Mouse (Mus musculus): Measurements from ENCODE around the gene Prss8. TPM values are rescaled to one million over a fixed set of nuclear protein-coding genes. Genes with fewer than 3 reads are reported as not detected.

Gene Prss8
- polyA plus RNA-seq, 1 experiment from 2014 or later: 125 TPM

GRCm38 (mm10) chr7:127915293-127915692 is 14.6 kb downstream of the Prss8 start:
- Histone ChIP-seq H3K4me1 (replicated peaks; ENCODE audit: insufficient read depth, low read length) (0 out of 2 replicates have a peak, but pooled peaks cover 6% of the 10 kb centered on the region), H3K9ac (ENCODE audit: low read depth, low read length) (no peak overlapping the region), H3K4me2 (ENCODE audit: low read length) (no peak overlapping the region), H3K4me3 (replicated peaks; ENCODE audit: low read depth, low read length) (no peak overlapping the region), H3K27ac (no peak overlapping the region), H3K9me3 (replicated peaks; ENCODE audit: low read length) (no peaks in the 10 kb centered on the region), H3K36me3 (ENCODE audit: insufficient read depth, low read length) (peaks cover 7% of the 10 kb centered on the region; the same call in 1 of the 2 replicates), H3K27me3 (ENCODE audit: insufficient read depth, low read length) (no peaks in the 10 kb centered on the region)
- DNase-seq (ENCODE audit: low spot score) (no peak), ATAC-seq (replicated peaks; ENCODE audit: low FRiP score, low read depth) (no peak)
- WGBS: 91% methylated on average over 12 of the region's 12 CpGs
- no peak for TF ChIP-seq CTCF (IDR thresholded peaks at IDR 0.05; ENCODE audit: low read depth)

- 27% methylated on average over 4 of the region's 4 CpGs for WGBS
- peak overlapping the region; percentile 84; the same call in 1 of the 2 replicates for H3K27ac ChIP-seq
- no peak for ATAC-seq (replicated peaks; ENCODE audit: low FRiP score, low read depth)
These were observed 17.0 kb downstream of the Prss8 start for GRCm38 (mm10) chr7:127912938-127913337.

GRCm38 (mm10) chr7:127912190-127912871 is 17.6 kb downstream of the Prss8 start, which contains the start of gene Kat8:
Gene Kat8 (plus strand): TSS chr7:127912516.
- Histone ChIP-seq H3K4me2 (ENCODE audit: low read length) (peak within 1 kb of the TSS; percentile 66), H3K36me3 (ENCODE audit: insufficient read depth, low read length) (peaks cover 20% of the 10 kb centered on the region), H3K9ac (ENCODE audit: low read depth, low read length) (peak within 1 kb of the TSS; percentile 67), H3K27me3 (ENCODE audit: insufficient read depth, low read length) (no peaks in the 10 kb centered on the region), H3K4me1 (replicated peaks; ENCODE audit: insufficient read depth, low read length) (0 out of 2 replicates have a peak, but pooled peaks cover 6% of the 10 kb centered on the region), H3K9me3 (replicated peaks; ENCODE audit: low read length) (no peaks in the 10 kb centered on the region), H3K27ac (peak within 1 kb of the TSS; percentile 84), H3K4me3 (replicated peaks; ENCODE audit: low read depth, low read length) (peak within 1 kb of the TSS; percentile 78)
- DNase-seq (ENCODE audit: low spot score) (peak; percentile 97), ATAC-seq (replicated peaks; ENCODE audit: low FRiP score, low read depth) (peak; percentile 94)
- under 1% methylated on average over 40 of the region's 40 CpGs for WGBS
- no peak for TF ChIP-seq CTCF (IDR thresholded peaks at IDR 0.05; ENCODE audit: low read depth)

More at GRCm38 (mm10) chr7:127912938-127913337, 17.0 kb downstream of the Prss8 start:
- TF ChIP-seq CTCF (IDR thresholded peaks at IDR 0.05; ENCODE audit: low read depth): no peak
- Histone ChIP-seq H3K4me2 (ENCODE audit: low read length) (peak overlapping the region; percentile 66), H3K4me3 (replicated peaks; ENCODE audit: low read depth, low read length) (peak overlapping the region; percentile 78), H3K9ac (ENCODE audit: low read depth, low read length) (peak overlapping the region; percentile 67), H3K36me3 (ENCODE audit: insufficient read depth, low read length) (peaks cover 15% of the 10 kb centered on the region), H3K9me3 (replicated peaks; ENCODE audit: low read length) (no peaks in the 10 kb centered on the region), H3K27me3 (ENCODE audit: insufficient read depth, low read length) (no peaks in the 10 kb centered on the region), H3K4me1 (replicated peaks; ENCODE audit: insufficient read depth, low read length) (0 out of 2 replicates have a peak, but pooled peaks cover 6% of the 10 kb centered on the region)
- DNase-seq (ENCODE audit: low spot score): no peak

DNA sequence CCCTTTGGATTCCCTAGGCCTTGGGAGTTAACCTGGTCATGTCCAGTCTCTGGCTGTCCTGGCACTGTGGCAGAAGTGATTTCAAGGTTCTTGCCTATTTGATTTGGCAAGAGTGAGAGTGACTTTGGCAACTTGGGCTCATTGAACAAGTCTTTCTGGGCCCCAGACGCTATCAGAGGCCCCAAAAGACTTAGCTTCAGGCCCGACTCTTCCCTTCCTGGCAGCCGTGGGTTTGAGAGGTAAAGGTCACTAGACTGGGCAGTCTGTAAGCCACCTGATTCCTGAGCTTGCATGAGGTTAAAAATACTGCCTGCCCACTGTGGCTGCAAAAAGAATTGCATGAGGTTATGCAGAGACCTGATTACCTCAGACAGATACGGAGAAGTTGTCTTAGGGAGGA is 21.2 kb downstream of the Prss8 start:
- Histone ChIP-seq H3K4me1 (replicated peaks; ENCODE audit: insufficient read depth, low read length) (0 out of 2 replicates have a peak, but pooled peaks cover 10% of the 10 kb centered on the region), H3K9me3 (replicated peaks; ENCODE audit: low read length) (no peaks in the 10 kb centered on the region), H3K27me3 (ENCODE audit: insufficient read depth, low read length) (no peaks in the 10 kb centered on the region), H3K36me3 (ENCODE audit: insufficient read depth, low read length) (peaks cover 24% of the 10 kb centered on the region), H3K4me3 (replicated peaks; ENCODE audit: low read depth, low read length) (no peak overlapping the region), H3K4me2 (ENCODE audit: low read length) (no peak overlapping the region), H3K27ac (no peak overlapping the region), H3K9ac (ENCODE audit: low read depth, low read length) (no peak overlapping the region)
- 79% methylated on average over 4 of the region's 4 CpGs for whole genome bisulfite sequencing
- no peak for TF ChIP-seq CTCF (IDR thresholded peaks at IDR 0.05; ENCODE audit: low read depth)
- no peak for ATAC-seq (replicated peaks; ENCODE audit: low FRiP score, low read depth)
- DNase-seq (ENCODE audit: low spot score): no peak

DNA sequence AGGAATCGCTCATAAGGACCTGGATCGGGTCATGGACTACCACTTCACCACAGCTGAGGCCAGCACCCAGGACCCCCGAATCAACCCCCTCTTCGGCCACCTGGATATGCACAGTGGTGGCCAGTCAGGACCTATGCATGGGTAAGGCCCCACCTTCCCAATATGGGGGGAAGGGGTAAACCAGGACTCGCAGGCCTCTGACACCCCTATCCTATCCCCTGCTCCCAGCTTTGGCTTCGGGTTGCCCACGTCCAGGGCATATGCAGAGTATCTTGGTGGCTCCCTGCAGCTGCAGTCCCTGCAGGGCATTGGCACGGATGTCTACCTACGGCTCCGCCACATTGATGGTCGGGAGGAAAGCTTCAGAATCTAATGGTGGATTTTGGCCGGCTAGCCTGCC is 22.0 kb downstream of the Prss8 start:
- WGBS: 95% methylated on average over 12 of the region's 12 CpGs
- no peak overlapping the region for H3K27ac ChIP-seq
- no peak overlapping the region for H3K4me3 ChIP-seq (replicated peaks; ENCODE audit: low read depth, low read length)
- no peak overlapping the region for H3K9ac ChIP-seq (ENCODE audit: low read depth, low read length)
- no peaks in the 10 kb centered on the region for H3K27me3 ChIP-seq (ENCODE audit: insufficient read depth, low read length)
- H3K9me3 ChIP-seq (replicated peaks; ENCODE audit: low read length): no peaks in the 10 kb centered on the region
- no peak for ATAC-seq (replicated peaks; ENCODE audit: low FRiP score, low read depth)
- 0 out of 2 replicates have a peak, but pooled peaks cover 6% of the 10 kb centered on the region for H3K4me1 ChIP-seq (replicated peaks; ENCODE audit: insufficient read depth, low read length)
- H3K4me2 ChIP-seq (ENCODE audit: low read length): no peak overlapping the region
- H3K36me3 ChIP-seq (ENCODE audit: insufficient read depth, low read length): peaks cover 24% of the 10 kb centered on the region
- TF ChIP-seq CTCF (IDR thresholded peaks at IDR 0.05; ENCODE audit: low read depth): no peak
- no peak for DNase-seq (ENCODE audit: low spot score)

- Histone ChIP-seq H3K9me3 (replicated peaks; ENCODE audit: low read length) (no peaks in the 10 kb centered on the region), H3K27me3 (ENCODE audit: insufficient read depth, low read length) (no peaks in the 10 kb centered on the region), H3K36me3 (ENCODE audit: insufficient read depth, low read length) (peaks cover 24% of the 10 kb centered on the region), H3K9ac (ENCODE audit: low read depth, low read length) (peak within 1 kb of the TSS; percentile 91), H3K27ac (peak within 1 kb of the TSS; percentile 82), H3K4me2 (ENCODE audit: low read length) (peak within 1 kb of the TSS; percentile 88), H3K4me3 (replicated peaks; ENCODE audit: low read depth, low read length) (peak within 1 kb of the TSS; percentile 85), H3K4me1 (replicated peaks; ENCODE audit: insufficient read depth, low read length) (0 out of 2 replicates have a peak, but pooled peaks cover 4% of the 10 kb centered on the region)
- TF ChIP-seq CTCF (IDR thresholded peaks at IDR 0.05; ENCODE audit: low read depth): 0 out of 2 replicates have a peak, but pooled peaks have one; percentile 9
- ATAC-seq (replicated peaks; ENCODE audit: low FRiP score, low read depth): peak; percentile 90
- DNase-seq (ENCODE audit: low spot score): peak; percentile 94
- 5% methylated on average over 38 of the region's 38 CpGs for WGBS
These were observed 25.7 kb downstream of the Prss8 start, which contains the start of gene Bckdk for GRCm38 (mm10) chr7:127903971-127904796. Gene Bckdk (plus strand): TSS chr7:127904082.
